Mouse (Mus musculus) ES-CJ7 (cell line): ENCODE results near the gene Mrc2.

ENCODE experiments used
- DNase-seq: peaks from one replicate; pipeline ENCODE4 v3.0.0; 2011; ENCODE audit warnings: low read depth, low spot score

Mrc2 gene

GRCm38 (mm10) chr11:105385266-105385665, 92.8 kb downstream of the Mrc2 start:
- no peak for DNase-seq

DNA sequence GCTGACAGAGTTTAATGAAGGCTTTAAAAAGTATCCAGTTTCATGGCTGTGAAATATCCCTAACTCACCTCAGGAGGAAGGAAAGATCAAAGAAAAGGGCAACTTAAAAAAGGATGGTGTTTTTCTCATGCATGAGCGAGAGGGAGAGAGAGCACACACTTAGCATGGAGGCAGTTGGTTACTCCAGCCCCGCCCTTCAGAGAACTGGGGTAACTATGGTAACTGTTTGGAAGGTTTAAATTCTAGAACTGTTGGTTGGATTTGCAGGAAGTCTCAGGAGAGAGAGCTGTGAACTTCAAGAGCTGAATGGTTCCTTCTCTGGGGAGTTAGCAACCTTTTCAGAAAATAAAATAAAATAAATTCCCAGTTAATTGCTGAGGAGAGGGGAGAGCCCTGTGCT, 96.2 kb downstream of the Mrc2 start:
- no peak for DNase-seq

DNA sequence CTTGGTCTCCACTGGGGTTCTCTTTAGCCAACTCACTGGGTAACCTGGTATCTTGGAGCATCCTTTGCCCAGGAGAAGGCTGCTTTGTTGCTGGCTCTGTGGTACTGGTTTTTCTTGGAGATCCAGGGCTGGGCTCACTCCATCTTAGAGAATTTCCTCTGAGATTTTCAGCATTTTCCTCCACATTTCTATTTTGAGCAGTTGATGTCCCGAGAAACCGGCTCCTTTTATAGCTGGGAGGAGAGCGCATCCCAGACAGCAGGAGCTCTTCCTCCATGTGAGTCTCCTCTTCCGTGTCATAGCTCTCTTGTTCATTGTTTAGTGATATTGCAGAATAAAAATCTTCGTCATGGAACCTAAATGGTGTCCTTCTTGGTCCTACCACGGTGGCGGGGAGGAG, 97.8 kb downstream of the Mrc2 start:
- DNase-seq: no peak
